Mouse (Mus musculus): ENCODE data around the gene Dync1li1. TPM values are rescaled to one million over a fixed set of nuclear protein-coding genes. Genes with fewer than 3 reads are reported as not detected.
"Not testable (repeated sequence)": the region's sequence is repeated elsewhere in the genome, so short reads cannot be mapped to it uniquely, and the experiment has no call there.

The Dync1li1 gene
- polyA plus RNA-seq, 3 experiments from 2014 or later: 46.3 to 55.0 (median 50.4) TPM

DNA sequence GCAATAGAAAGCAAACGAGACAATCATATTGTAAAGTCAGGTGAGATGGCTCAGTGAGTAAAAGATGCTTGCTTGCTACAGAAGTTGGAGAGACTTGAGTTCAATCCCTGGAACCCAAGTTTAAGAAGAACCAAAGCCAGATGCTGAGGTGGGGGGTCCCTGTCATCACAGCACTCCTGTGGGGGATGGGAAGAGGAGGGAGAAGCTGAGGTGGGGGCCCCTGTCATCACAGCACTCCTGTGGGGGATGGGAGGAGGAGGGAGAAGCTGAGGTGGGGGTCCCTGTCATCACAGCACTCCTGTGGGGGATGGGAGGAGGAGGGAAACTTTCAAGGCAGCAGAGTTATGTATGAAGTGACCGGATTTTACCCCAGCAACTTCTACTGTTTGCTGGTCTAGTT lies 15.0 kb upstream of the Dync1li1 start:
- no peak for ATAC-seq

GRCm38 (mm10) chr9:114678576-114678975 lies 10.0 kb upstream of the Dync1li1 start:
- ATAC-seq: no peak

GRCm38 (mm10) chr9:114679944-114680343 lies 8.6 kb upstream of the Dync1li1 start:
- no peak for ATAC-seq

DNA sequence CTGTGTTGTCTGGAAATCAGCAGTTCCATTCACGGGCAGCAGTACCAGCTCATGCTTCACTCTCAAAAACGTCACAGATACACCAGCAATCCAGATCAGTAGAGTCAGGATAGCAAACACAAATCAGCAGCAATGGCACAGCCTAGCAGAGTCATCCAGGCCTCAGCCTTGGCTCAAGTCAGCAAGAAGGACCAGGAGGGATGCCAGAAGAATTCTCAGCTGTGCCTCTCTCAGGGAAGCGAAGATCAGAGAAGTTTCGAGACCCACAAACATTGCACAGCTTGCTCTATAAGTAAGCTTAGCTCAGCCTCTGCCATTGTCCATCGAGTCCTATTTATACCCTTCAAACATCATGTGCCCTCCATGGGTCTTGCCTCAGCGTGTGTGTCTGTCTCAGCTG lies 8.1 kb upstream of the Dync1li1 start:
- no peak for ATAC-seq

- ATAC-seq: no peak
These were observed 6.4 kb upstream of the Dync1li1 start for GRCm38 (mm10) chr9:114682193-114682592.

GRCm38 (mm10) chr9:114686245-114686644 lies 2.3 kb upstream of the Dync1li1 start:
- ATAC-seq: no peak

DNA sequence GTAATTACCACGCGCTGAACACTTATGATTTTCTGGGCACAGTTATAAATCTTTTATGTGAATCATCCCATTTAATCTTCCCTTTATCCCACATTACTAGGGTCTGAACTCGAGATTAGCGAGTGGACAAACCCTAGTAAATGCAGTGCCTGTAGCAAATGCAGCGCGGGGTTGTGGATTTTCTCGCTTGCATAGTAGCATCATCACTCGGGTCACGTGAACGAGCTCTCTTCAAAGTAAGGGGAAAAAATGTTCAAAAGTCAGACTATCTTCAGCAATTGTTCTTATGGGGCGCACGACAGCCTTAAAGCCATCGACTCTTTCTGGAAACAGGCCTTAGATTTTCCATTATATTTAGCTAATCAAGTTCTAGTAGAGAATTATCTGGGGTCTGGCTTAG lies 951 bp upstream of the Dync1li1 start:
- no peak for ATAC-seq

- ATAC-seq: peak; percentile 44
These were observed 390 bp downstream of the Dync1li1 start for GRCm38 (mm10) chr9:114688953-114689407.

GRCm38 (mm10) chr9:114690119-114690601 lies 1.6 kb downstream of the Dync1li1 start:
- ATAC-seq: no peak

DNA sequence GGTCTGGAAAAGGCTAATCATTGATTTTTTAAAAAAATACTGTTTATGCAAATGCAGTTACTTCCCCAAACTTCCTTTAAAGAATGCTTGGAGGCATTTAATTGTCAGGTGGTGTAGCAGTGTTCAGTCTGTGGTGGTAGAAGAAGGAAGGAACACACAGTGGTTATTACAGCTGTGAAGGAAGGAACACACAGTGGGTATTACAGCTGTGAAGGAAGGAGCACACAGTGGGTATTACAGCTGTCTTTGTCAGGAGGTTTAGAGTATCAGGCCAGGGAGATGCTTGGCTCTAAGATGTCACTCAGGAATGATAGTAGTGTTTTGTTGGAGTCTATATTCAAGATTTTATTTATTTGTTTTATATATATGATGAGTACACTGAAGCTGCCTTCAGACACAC lies 2.5 kb downstream of the Dync1li1 start:
- ATAC-seq: no peak

DNA sequence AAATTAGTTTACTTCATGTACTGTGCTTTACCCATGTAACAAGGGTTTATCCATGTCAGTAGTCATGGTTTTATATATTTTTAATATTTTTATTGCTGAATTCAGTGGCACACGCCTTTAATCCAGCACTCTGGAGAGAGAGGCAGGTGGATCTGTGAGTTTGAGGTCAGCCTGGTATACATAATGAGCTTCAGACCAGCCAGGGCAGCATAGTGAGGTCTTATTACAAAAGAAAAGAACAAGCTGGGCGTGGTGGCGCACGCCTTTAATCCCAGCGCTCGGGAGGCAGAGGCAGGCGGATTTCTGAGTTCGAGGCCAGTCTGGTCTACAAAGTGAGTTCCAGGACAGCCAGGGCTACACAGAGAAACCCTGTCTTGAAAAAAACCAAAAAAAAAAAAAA lies 7.1 kb downstream of the Dync1li1 start:
- ATAC-seq: not testable (repeated sequence)

DNA sequence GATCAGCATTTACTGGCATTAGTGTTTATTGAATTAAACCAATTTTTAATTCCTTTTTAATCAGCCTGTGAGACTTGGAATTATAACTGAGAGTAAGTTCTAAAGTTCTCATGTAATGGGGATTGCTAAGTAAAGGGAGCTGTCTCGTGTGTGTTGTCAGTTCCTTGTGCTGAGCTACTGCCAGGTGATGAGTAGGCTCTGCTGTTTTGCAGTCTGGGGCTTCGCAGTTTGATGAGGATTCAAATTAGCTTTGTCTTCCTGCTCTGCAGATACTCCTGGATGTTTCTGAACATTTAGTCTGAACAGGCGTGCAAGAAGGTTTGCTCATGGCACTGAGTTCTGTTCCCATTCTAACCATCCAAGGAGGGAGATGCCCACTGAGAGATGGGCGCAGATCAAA lies 8.5 kb downstream of the Dync1li1 start:
- no peak for ATAC-seq

GRCm38 (mm10) chr9:114697926-114698325 lies 9.3 kb downstream of the Dync1li1 start:
- ATAC-seq: no peak

DNA sequence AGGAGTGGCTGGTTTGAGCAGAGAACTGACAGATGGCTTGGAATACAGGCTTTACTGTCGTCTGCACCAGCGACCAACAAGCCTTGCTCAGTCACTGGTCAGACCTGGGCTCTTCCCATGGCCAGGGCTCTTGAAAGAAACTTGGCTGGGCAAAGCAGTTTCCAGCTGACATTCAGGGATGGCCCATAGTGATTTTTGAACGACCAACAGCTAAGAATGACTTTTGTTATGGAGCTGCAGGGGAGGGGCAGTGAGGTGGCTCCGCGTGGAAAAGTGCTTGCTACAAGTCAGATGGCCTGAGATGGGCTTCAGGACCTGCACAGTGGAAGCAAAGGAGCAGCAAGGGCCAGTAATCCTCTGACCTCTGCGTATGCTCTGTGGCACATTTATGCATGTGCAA lies 10.7 kb downstream of the Dync1li1 start:
- no peak for ATAC-seq

GRCm38 (mm10) chr9:114699882-114700665 lies 11.5 kb downstream of the Dync1li1 start:
- no peak for ATAC-seq

GRCm38 (mm10) chr9:114701031-114701430 lies 12.4 kb downstream of the Dync1li1 start:
- ATAC-seq: no peak

DNA sequence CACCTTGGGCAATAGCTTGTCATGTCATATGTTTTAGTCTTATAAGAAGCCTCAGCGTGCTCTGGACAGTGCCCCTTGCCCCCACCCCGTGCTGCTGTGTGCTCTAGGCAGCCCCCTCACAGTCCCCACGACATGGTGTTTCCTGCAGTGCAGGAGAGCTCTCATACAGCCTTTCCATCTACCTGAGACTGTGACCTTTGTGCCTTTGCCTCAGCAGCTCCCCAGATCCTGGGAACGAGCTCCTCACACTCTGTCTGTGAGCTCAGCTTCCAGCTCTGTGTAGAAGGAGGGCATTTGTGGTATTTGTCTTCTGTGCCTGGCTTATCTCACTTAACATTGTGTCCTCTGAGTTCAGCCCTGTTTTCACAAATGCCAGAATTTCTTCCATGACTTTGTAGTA lies 13.3 kb downstream of the Dync1li1 start:
- ATAC-seq: no peak

DNA sequence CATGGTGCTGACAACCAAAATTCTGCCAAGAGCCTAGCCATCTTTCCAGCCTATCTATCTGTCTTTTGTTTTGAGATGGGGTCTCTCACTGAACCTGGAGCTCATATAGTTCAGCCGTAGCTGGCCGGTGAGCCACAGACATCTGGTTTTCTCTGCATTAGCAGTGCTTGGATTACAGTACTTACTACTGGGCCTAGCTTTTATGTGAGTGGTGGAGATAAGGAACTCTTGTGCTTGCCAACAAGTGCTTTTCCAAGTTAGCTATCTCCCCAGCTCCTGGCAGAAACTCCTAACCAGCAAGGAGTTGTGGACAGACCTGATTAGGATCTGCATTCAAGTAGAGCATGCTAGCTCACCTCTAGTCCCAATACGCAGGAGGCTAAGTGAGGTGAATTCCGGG lies 19.2 kb downstream of the Dync1li1 start:
- no peak for ATAC-seq

GRCm38 (mm10) chr9:114710345-114710744 lies 21.8 kb downstream of the Dync1li1 start:
- peak; percentile 41 for ATAC-seq

- no peak for ATAC-seq
These were observed 24.9 kb downstream of the Dync1li1 start for GRCm38 (mm10) chr9:114713481-114713880.

- ATAC-seq: no peak
These were observed 28.2 kb downstream of the Dync1li1 start for GRCm38 (mm10) chr9:114716677-114717331.

DNA sequence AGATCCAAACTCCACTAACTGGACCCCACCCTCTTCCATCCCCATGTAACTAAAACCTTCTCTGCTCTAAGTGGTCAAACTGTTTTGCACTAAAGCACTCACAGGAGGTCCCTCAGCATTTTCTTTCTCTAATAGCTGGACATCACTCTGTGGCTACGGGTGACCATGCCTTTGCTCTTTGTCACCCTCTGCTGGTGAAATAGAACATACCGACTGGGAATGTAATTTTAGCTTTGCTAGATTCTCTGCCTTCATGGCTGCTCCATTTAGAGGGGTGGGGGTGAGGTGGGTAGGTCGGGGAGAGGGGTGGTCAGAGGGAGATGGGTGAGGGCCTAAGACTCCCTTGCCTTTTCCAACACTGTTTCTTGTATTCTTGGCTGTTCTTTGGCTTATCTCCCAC lies 38.7 kb downstream of the Dync1li1 start:
- ATAC-seq: no peak

- not testable (repeated sequence) for ATAC-seq
These were observed 39.8 kb downstream of the Dync1li1 start for GRCm38 (mm10) chr9:114728432-114728831.
